Mouse (Mus musculus) stomach, embryonic 16.5 days (tissue): ENCODE results near the gene Efna2. TPM values are rescaled to one million over a fixed set of nuclear protein-coding genes. Genes with fewer than 3 reads are reported as not detected.
"Not testable (repeated sequence)": the region's sequence is repeated elsewhere in the genome, so short reads cannot be mapped to it uniquely, and the experiment has no call there.

Experiments used
- ATAC-seq: fragments of 200-750 bp; cut with Nextera tagmentation; 2 replicates; pipeline ENCODE4 v1.8.0; 2017; ENCODE audit warnings: moderate number of reproducible peaks, moderate TSS enrichment; ENCODE audit not compliant: insufficient read depth, low FRiP score
- H3K27ac ChIP-seq: fragments of 300-500 bp; sonication (generic); 2 replicates; pipeline ENCODE4 v1.5.1; 2014; ENCODE audit warnings: low read length
- H3K27me3 ChIP-seq: fragments of 300-500 bp; sonication (generic); 2 replicates; pipeline ENCODE4 v1.6.1; 2014; ENCODE audit warnings: low read length, control low read depth, mixed read lengths; ENCODE audit not compliant: control insufficient read depth, insufficient read depth
- H3K36me3 ChIP-seq: fragments of 300-500 bp; sonication (generic); 2 replicates; pipeline ENCODE4 v1.6.1; 2014; ENCODE audit warnings: low read length; ENCODE audit not compliant: control insufficient read depth, insufficient read depth
- H3K4me1 ChIP-seq: fragments of 300-500 bp; sonication (generic); 2 replicates; pipeline ENCODE4 v1.6.1; 2014; ENCODE audit warnings: low read length, control low read depth, mixed read lengths; ENCODE audit not compliant: control insufficient read depth, insufficient read depth
- H3K4me2 ChIP-seq: fragments of 300-500 bp; sonication (generic); 2 replicates; pipeline ENCODE4 v1.6.1; 2014; ENCODE audit warnings: low read depth, low read length, mixed read lengths
- H3K4me3 ChIP-seq: fragments of 300-500 bp; sonication (generic); replicated peaks from 2 replicates; pipeline ENCODE4 v1.5.1; 2014; ENCODE audit warnings: mild to moderate bottlenecking, low read length
- H3K9ac ChIP-seq: fragments of 300-500 bp; sonication (generic); 2 replicates; pipeline ENCODE4 v1.6.1; 2014; ENCODE audit warnings: low read length
- H3K9me3 ChIP-seq: fragments of 300-500 bp; sonication (generic); replicated peaks from 2 replicates; pipeline ENCODE4 v1.6.1; 2016; ENCODE audit warnings: low read length, control low read depth; ENCODE audit not compliant: control insufficient read depth
- WGBS: fragments of 180-500 bp; shearing (Covaris S2); extraction: QIAGEN DNeasy Blood & Tissue Kit; methylation state at CpG from one replicate; pipeline ENCODE4 v1.1.7; 2014; 5-methylcytosine and 5-hydroxymethylcytosine counted together
- polyA plus RNA-seq: library from polyadenylated mRNA; unstranded; fragments of >200 nt; fragmentation: Nextera tagmentation; extraction: Ambion mirVana; gene quantifications from 2 replicates; pipeline ENCODE4 v1.2.1, GENCODE M21; 2015

Efna2 gene
- polyA plus RNA-seq, 1 experiment from 2014 or later = 10.5 TPM

- WGBS = 56% methylated on average over 8 of the region's 8 CpGs
- Histone ChIP-seq H3K9ac (peak overlapping the region; percentile 71), H3K36me3 (no peaks in the 10 kb centered on the region), H3K27me3 (no peaks in the 10 kb centered on the region), H3K4me2 (0 out of 2 replicates have a peak overlapping the region, but pooled peaks have one; percentile 2), H3K4me3 (no peak overlapping the region), H3K4me1 (peaks cover 75% of the 10 kb centered on the region), H3K27ac (peak overlapping the region; percentile 81), H3K9me3 (no peaks in the 10 kb centered on the region)
- ATAC-seq = no peak
These were observed 15.6 kb upstream of the Efna2 start for GRCm38 (mm10) chr10:80163721-80164120.

DNA sequence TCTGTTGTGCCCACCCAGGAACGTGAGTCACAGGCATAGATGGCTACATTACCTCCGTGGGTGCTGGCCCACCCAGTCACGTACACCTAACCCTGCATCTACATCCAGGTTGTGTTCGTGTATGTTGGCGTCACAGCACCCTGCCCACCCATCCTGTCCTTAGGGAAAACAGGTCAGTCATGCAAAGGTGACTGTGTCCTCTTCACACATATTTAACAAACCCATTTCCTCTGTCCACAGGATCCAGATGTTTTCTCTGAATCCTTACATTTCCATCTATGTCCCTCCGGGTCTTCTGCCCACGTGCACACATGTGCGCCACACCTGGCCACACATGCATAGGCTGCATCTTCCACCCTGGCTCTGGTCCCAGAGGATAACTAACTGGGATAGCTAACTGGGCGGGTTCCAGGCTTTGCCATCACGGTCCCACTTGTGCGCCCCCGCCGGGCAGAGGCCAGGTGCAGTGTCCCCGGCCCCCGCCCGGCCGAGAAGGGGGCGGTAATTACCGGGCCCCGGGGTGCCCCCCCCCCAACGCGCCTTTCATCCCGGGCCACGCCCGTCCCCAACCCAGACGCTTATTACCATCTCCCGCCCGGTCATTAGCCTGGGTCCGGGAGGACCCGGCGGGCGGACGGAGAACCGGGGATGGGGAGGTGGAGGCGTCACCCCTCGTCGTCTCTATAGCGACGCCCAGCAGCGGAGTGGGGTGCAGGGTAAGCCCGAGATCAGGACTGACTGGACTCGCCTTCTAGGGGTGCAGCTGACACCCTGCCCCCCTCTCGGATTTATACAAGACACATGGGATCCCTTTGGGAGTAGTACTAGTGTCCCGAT is 14.9 kb upstream of the Efna2 start:
- Histone ChIP-seq H3K27ac (peak overlapping the region; percentile 81), H3K4me3 (peak overlapping the region; percentile 44), H3K4me1 (peaks cover 74% of the 10 kb centered on the region), H3K4me2 (peak overlapping the region; percentile 86), H3K9me3 (no peaks in the 10 kb centered on the region), H3K27me3 (no peaks in the 10 kb centered on the region), H3K9ac (peak overlapping the region; percentile 71), H3K36me3 (no peaks in the 10 kb centered on the region)
- ATAC-seq = no peak
- WGBS = 8% methylated on average over 44 of the region's 44 CpGs

GRCm38 (mm10) chr10:80164998-80165344 is 14.3 kb upstream of the Efna2 start:
- Histone ChIP-seq H3K4me3 (peak overlapping the region; percentile 44), H3K4me1 (peaks cover 71% of the 10 kb centered on the region), H3K9ac (peak overlapping the region; percentile 71), H3K27me3 (no peaks in the 10 kb centered on the region), H3K9me3 (no peaks in the 10 kb centered on the region), H3K4me2 (peak overlapping the region; percentile 86), H3K27ac (peak overlapping the region; percentile 81), H3K36me3 (no peaks in the 10 kb centered on the region)
- ATAC-seq = peak; percentile 33
- under 1% methylated on average over 17 of the region's 17 CpGs for WGBS

- WGBS = 18% methylated on average over 20 of the region's 20 CpGs
- peak within 1 kb of the TSS; percentile 86 for H3K4me2 ChIP-seq
- 0 out of 2 replicates have a peak, but pooled peaks cover 3% of the 10 kb centered on the region for H3K36me3 ChIP-seq
- peak within 1 kb of the TSS; percentile 71 for H3K9ac ChIP-seq
- H3K9me3 ChIP-seq = no peaks in the 10 kb centered on the region
- H3K27me3 ChIP-seq = no peaks in the 10 kb centered on the region
- H3K4me1 ChIP-seq = peaks cover 66% of the 10 kb centered on the region
- ATAC-seq = no peak
- peak within 1 kb of the TSS; percentile 83 for H3K27ac ChIP-seq
- peak within 1 kb of the TSS; percentile 75 for H3K4me3 ChIP-seq
These were observed 13.7 kb upstream of the Efna2 start, which contains the start of gene Cirbp for GRCm38 (mm10) chr10:80165392-80166128. Gene Cirbp, plus strand, starts transcription at chr10:80165985.

DNA sequence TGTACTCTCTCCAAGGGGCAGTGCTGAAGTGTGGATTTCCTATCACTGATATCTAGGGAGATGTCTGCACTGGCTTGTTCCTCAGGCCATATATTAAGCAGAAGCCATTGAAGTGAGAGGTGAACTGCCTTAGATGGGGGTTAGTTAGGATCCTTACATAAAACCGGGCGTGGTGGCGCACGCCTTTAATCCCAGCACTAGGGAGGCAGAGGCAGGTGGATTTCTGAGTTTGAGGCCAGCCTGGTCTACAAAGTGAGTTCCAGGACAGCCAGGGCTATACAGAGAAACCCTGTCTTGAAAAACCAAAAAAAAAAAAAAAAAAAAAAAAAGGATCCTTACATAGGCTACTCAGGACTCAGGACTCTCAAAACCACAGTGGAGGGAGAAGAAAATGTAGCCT is 13.1 kb upstream of the Efna2 start:
- H3K27me3 ChIP-seq, ATAC-seq, H3K9me3 ChIP-seq, H3K36me3 ChIP-seq: not testable (repeated sequence)
- peaks cover 60% of the 10 kb centered on the region for H3K4me1 ChIP-seq
- 84% methylated on average over 4 of the region's 4 CpGs for WGBS
- H3K27ac ChIP-seq = peak overlapping the region; percentile 81
- peak overlapping the region; percentile 86; the same call in 1 of the 2 replicates for H3K4me2 ChIP-seq
- H3K4me3 ChIP-seq = peak overlapping the region; percentile 5; the same call in 1 of the 2 replicates
- peak overlapping the region; percentile 63; the same call in 1 of the 2 replicates for H3K9ac ChIP-seq

- peaks cover 14% of the 10 kb centered on the region; the same call in 1 of the 2 replicates for H3K36me3 ChIP-seq
- H3K9me3 ChIP-seq = no peaks in the 10 kb centered on the region
- H3K4me2 ChIP-seq = peak overlapping the region; percentile 92
- under 1% methylated on average over 55 of the region's 55 CpGs for WGBS
- H3K4me1 ChIP-seq = peaks cover 54% of the 10 kb centered on the region
- H3K9ac ChIP-seq = peak overlapping the region; percentile 93
- no peaks in the 10 kb centered on the region for H3K27me3 ChIP-seq
- ATAC-seq = peak; percentile 93
- peak overlapping the region; percentile 75 for H3K4me3 ChIP-seq
- peak overlapping the region; percentile 99 for H3K27ac ChIP-seq
These were observed 11.7 kb upstream of the Efna2 start for GRCm38 (mm10) chr10:80167460-80168037.

- ATAC-seq = peak; percentile 22
- Histone ChIP-seq H3K4me3 (peak overlapping the region; percentile 75), H3K4me1 (peaks cover 50% of the 10 kb centered on the region), H3K36me3 (peaks cover 14% of the 10 kb centered on the region; the same call in 1 of the 2 replicates), H3K27ac (peak overlapping the region; percentile 99), H3K9me3 (no peaks in the 10 kb centered on the region), H3K9ac (peak overlapping the region; percentile 93), H3K4me2 (peak overlapping the region; percentile 92), H3K27me3 (no peaks in the 10 kb centered on the region)
- under 1% methylated on average over 48 of the region's 48 CpGs for WGBS
These were observed 11.1 kb upstream of the Efna2 start for GRCm38 (mm10) chr10:80168038-80168661.

GRCm38 (mm10) chr10:80169070-80169469 is 10.2 kb upstream of the Efna2 start:
- 0 out of 2 replicates have a peak overlapping the region, but pooled peaks have one; percentile 99 for H3K27ac ChIP-seq
- no peaks in the 10 kb centered on the region for H3K27me3 ChIP-seq
- H3K36me3 ChIP-seq = peaks cover 14% of the 10 kb centered on the region; the same call in 1 of the 2 replicates
- ATAC-seq = no peak
- WGBS = 56% methylated on average over 1 of the region's 1 CpGs
- H3K9ac ChIP-seq = peak overlapping the region; percentile 93
- peaks cover 42% of the 10 kb centered on the region for H3K4me1 ChIP-seq
- H3K9me3 ChIP-seq = no peaks in the 10 kb centered on the region
- H3K4me3 ChIP-seq = peak overlapping the region; percentile 75
- H3K4me2 ChIP-seq = peak overlapping the region; percentile 92
